Mouse (Mus musculus): Measurements from ENCODE around the gene B020011L13Rik. TPM values are rescaled to one million over a fixed set of nuclear protein-coding genes. Genes with fewer than 3 reads are reported as not detected.
"Not testable (repeated sequence)": the region's sequence is repeated elsewhere in the genome, so short reads cannot be mapped to it uniquely, and the experiment has no call there.

Gene B020011L13Rik
- polyA plus RNA-seq (2016; fragmentation: Nextera tagmentation; extraction: Ambion mirVana), result not detected in 2 replicates

DNA sequence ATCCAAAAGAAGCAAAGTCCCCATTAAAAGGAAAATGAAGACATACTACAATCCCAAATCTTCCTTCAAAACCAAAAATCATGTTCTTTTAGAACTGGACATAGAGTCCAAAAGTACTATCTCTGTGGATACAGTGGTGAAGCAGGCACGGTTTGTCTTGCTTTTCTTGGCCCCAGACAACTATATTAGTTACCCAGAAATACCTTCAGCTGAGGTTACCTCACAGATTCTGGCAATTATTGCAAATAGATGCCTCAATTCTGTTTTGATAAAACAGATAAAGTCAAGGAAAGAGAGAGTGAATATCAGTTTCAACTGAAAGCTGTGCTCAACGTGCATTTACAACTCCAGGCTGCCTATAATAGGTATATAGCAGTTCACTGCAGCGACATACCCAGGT lies at the start of gene B020011L13Rik:
Gene B020011L13Rik (plus strand): TSS at position 301 of the 400 bp plus-strand sequence.
- H3K36me3 ChIP-seq; H3K9me3 ChIP-seq (replicated peaks); H3K27me3 ChIP-seq (ENCODE audit: low read depth, poor library complexity, severe bottlenecking); H3K4me1 ChIP-seq; H3K4me3 ChIP-seq; H3K27ac ChIP-seq (replicated peaks); DNase-seq (ENCODE audit: low spot score): not testable (repeated sequence)
- 70% methylated on average over 3 of the region's 3 CpGs for WGBS

- H3K4me3 ChIP-seq; DNase-seq (ENCODE audit: low spot score); H3K4me1 ChIP-seq; H3K27ac ChIP-seq (replicated peaks); H3K36me3 ChIP-seq; H3K27me3 ChIP-seq (ENCODE audit: low read depth, poor library complexity, severe bottlenecking): not testable (repeated sequence)
- H3K9me3 ChIP-seq (replicated peaks), result peaks cover 12% of the 10 kb centered on the region; the same call in 1 of the 2 replicates
These were observed 35.3 kb downstream of the B020011L13Rik start for GRCm38 (mm10) chr1:117816271-117816670.

DNA sequence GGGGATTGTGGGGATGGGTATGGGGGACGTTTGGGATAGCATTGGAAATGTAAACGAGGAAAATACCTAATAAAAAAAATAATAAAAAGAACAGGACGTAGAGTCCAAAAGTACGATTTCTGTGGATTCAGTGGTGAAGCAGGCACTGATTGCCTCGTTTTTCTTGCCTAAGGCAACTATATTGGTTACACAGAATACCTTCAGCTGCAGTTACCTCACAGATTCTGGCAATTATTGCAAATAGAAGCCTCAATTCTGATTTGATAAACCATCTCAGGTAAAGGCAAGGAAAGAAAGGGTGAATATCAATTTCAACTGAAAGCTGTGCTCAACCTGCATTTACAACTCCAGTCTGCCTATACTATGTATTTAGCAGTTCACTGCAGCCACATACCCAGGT lies 48.8 kb downstream of the B020011L13Rik start, which contains the start of gene Gm28360:
Gene Gm28360 (plus strand): TSS at position 301 of the 400 bp plus-strand sequence.
- not testable (repeated sequence) for H3K4me1 ChIP-seq; H3K9me3 ChIP-seq (replicated peaks); H3K36me3 ChIP-seq; H3K4me3 ChIP-seq; H3K27me3 ChIP-seq (ENCODE audit: low read depth, poor library complexity, severe bottlenecking); DNase-seq (ENCODE audit: low spot score); H3K27ac ChIP-seq (replicated peaks)
- 76% methylated on average over 5 of the region's 5 CpGs for WGBS

DNA sequence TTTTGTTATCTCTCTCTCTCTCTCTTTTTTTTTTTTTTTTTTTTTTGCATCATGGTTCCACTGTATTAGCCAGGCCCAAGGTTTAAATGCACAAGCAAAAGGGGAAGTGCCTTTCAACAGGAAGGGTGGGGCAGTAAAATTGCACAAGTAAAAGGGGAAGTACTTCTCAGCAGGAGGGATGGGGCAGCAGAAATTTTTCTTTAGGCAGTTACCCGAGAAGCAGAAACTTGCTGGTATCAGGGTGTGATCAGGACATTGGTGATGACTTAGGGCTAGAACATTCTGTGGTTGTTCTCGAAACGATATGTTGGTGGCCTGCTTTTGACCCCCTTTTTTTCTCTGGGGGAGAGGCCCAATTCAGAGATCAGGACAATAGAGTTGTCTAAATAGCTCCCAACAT lies 70.8 kb downstream of the B020011L13Rik start:
- not testable (repeated sequence) for H3K9me3 ChIP-seq (replicated peaks); H3K4me3 ChIP-seq; H3K27ac ChIP-seq (replicated peaks); H3K27me3 ChIP-seq (ENCODE audit: low read depth, poor library complexity, severe bottlenecking); H3K36me3 ChIP-seq; H3K4me1 ChIP-seq; DNase-seq (ENCODE audit: low spot score)
- 93% methylated on average over 3 of the region's 3 CpGs for WGBS

Other genes starting within 250 kb of the B020011L13Rik start
- gene Gm28363, start 84.0 kb upstream of the B020011L13Rik start, polyA plus RNA-seq (2016; fragmentation: Nextera tagmentation; extraction: Ambion mirVana), result not detected in 2 replicates
- gene Gm28360, start 48.9 kb downstream of the B020011L13Rik start, polyA plus RNA-seq (2016; fragmentation: Nextera tagmentation; extraction: Ambion mirVana), result not detected in 2 replicates
- gene Gm28168, start 146.9 kb downstream of the B020011L13Rik start, polyA plus RNA-seq (2016; fragmentation: Nextera tagmentation; extraction: Ambion mirVana), result not detected in 2 replicates
- gene Gm7145, start 184.8 kb downstream of the B020011L13Rik start, polyA plus RNA-seq (2016; fragmentation: Nextera tagmentation; extraction: Ambion mirVana), result not detected in 2 replicates

Measured in midbrain, embryonic 10.5 days (tissue).